Mouse (Mus musculus) small intestine, adult 2 months (tissue): ENCODE measurements around the gene Cmtr2.

Source experiments
- CTCF ChIP-seq: fragments of 200-500 bp; IDR thresholded peaks from 2 replicates; pipeline ENCODE4 v1.5.1; 2012; ENCODE audit warnings: low read depth, mild to moderate bottlenecking, control low read depth, inconsistent platforms, low read length, moderate library complexity, mixed read lengths; ENCODE audit not compliant: insufficient replicate concordance, insufficient read length; ENCODE audit errors: extremely low read depth
- POLR2A ChIP-seq: fragments of 200-500 bp; IDR thresholded peaks from 2 replicates; pipeline ENCODE4 v1.6.1; 2012; ENCODE audit warnings: low read depth, mild to moderate bottlenecking, control low read depth, inconsistent platforms, low read length, moderate library complexity

GRCm38 (mm10) chr8:110185538-110185937 is 29.9 kb upstream of the Cmtr2 start:
- no peak for TF ChIP-seq POLR2A
- no peak for TF ChIP-seq CTCF
